Mouse (Mus musculus) stomach, embryonic 14.5 days (tissue): Measurements from ENCODE around the gene Hist1h3i. TPM values are rescaled to one million over a fixed set of nuclear protein-coding genes. Genes with fewer than 3 reads are reported as not detected.
"Not testable (repeated sequence)": the region's sequence is repeated elsewhere in the genome, so short reads cannot be mapped to it uniquely, and the experiment has no call there.

ENCODE experiments used
- ATAC-seq: fragments of 200-750 bp; cut with Nextera tagmentation; 2 replicates; pipeline ENCODE4 v1.8.0; 2017; ENCODE audit warnings: low read depth, moderate TSS enrichment; ENCODE audit not compliant: insufficient number of reproducible peaks, insufficient read depth, low FRiP score
- H3K27ac ChIP-seq: fragments of 300-500 bp; sonication (generic); 2 replicates; pipeline ENCODE4 v1.5.1; 2014; ENCODE audit warnings: mild to moderate bottlenecking, low read length, moderate library complexity, mixed read lengths
- H3K27me3 ChIP-seq: fragments of 300-500 bp; sonication (generic); 2 replicates; pipeline ENCODE4 v1.6.1; 2014; ENCODE audit warnings: low read length, control low read depth, mixed read lengths; ENCODE audit not compliant: control insufficient read depth, insufficient read depth
- H3K36me3 ChIP-seq: fragments of 300-500 bp; sonication (generic); 2 replicates; pipeline ENCODE4 v1.6.1; 2014; ENCODE audit warnings: mild to moderate bottlenecking, control low read depth, low read length, moderate library complexity, mixed read lengths; ENCODE audit not compliant: control insufficient read depth, insufficient read depth
- H3K4me1 ChIP-seq: fragments of 300-500 bp; sonication (generic); 2 replicates; pipeline ENCODE4 v1.6.1; 2014; ENCODE audit warnings: low read length, control low read depth, mixed read lengths; ENCODE audit not compliant: control insufficient read depth, insufficient read depth
- H3K4me2 ChIP-seq: fragments of 300-500 bp; sonication (generic); replicated peaks from 2 replicates; pipeline ENCODE4 v1.6.1; 2014; ENCODE audit warnings: low read depth, low read length, control low read depth
- H3K4me3 ChIP-seq: fragments of 300-500 bp; sonication (generic); 2 replicates; pipeline ENCODE4 v1.5.1; 2014; ENCODE audit warnings: low read depth, low read length, control low read depth
- H3K9ac ChIP-seq: fragments of 300-500 bp; sonication (generic); replicated peaks from 2 replicates; pipeline ENCODE4 v1.6.1; 2014; ENCODE audit warnings: low read depth, mild to moderate bottlenecking, control low read depth, low read length, moderate library complexity, mixed read lengths
- H3K9me3 ChIP-seq: fragments of 300-500 bp; sonication (generic); 2 replicates; pipeline ENCODE4 v1.6.1; 2016; ENCODE audit warnings: low read depth, low read length, control low read depth; ENCODE audit not compliant: control insufficient read depth
- WGBS: fragments of 180-500 bp; shearing (Covaris S2); extraction: QIAGEN DNeasy Blood & Tissue Kit; methylation state at CpG from one replicate; pipeline ENCODE4 v1.1.7; 2014; 5-methylcytosine and 5-hydroxymethylcytosine counted together
- polyA plus RNA-seq: library from polyadenylated mRNA; unstranded; fragments of >200 nt; fragmentation: Nextera tagmentation; extraction: Ambion mirVana; gene quantifications from 2 replicates; pipeline ENCODE4 v1.2.1, GENCODE M21; 2014

Gene Hist1h3i
- polyA plus RNA-seq, 1 experiment from 2014 or later: 187 TPM

DNA sequence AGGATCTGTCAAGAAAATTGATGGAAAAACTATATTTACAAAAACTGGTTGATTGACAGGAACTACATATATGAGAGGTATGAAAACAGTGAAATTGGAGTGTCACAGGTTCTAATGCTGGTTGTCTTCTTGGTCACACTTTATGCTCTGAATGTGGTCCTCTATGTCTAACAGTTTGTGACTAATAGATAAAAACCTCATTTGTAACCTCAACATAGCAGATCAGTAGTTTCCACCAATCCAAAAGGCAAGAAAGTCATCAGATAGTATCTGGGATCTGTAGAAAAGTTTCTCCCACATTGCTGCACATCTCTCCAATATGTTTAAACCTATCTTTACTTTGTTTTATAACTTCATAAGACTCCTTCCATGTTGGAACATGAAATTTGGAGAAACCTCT lies 31.8 kb downstream of the Hist1h3i start:
- H3K4me3 ChIP-seq: no peak overlapping the region
- H3K9me3 ChIP-seq: no peaks in the 10 kb centered on the region
- H3K27me3 ChIP-seq: no peaks in the 10 kb centered on the region
- H3K4me1 ChIP-seq: peaks cover 11% of the 10 kb centered on the region; the same call in 1 of the 2 replicates
- H3K36me3 ChIP-seq: no peaks in the 10 kb centered on the region
- peak overlapping the region; percentile 91; the same call in 1 of the 2 replicates for H3K27ac ChIP-seq
- no peak overlapping the region for H3K9ac ChIP-seq
- ATAC-seq: no peak
- no peak overlapping the region for H3K4me2 ChIP-seq

DNA sequence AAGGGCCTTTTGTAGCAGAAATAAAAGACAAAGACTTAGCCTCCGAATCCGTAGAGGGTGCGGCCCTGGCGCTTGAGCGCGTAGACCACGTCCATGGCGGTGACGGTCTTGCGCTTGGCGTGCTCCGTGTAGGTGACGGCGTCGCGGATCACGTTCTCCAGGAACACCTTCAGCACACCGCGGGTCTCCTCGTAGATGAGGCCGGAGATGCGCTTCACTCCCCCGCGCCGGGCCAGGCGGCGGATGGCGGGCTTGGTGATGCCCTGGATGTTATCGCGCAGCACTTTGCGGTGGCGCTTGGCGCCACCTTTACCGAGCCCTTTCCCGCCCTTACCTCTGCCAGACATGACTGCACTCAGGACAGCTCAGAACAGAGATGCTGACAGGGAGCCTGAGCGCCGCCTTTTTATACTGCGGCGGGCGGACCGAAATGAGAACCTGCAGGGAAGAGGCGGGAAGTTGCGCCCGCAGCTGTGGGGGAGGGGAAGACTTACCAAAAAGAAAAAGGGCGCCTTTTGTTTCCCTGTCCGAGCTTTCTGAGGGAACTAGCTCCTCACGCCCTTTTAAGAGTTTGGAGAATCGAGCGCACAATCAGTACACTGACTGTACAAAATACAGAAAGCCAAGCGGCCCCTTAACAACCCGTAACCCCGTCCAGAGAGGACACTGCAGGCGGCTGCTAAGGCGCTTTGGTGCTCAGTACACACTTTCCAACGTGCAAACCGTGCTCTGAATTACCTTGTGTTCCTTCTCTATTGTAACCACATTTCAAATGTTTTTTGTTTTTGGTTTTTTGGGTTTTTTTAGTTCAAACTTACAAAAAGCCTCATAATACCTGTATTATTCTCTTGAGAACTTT lies 32.8 kb downstream of the Hist1h3i start, which contains the start of gene Hist1h4k:
TSS of gene Hist1h4k (minus strand) at position 347 of the 859 bp plus-strand sequence.
- H3K9me3 ChIP-seq, H3K27me3 ChIP-seq, H3K36me3 ChIP-seq: not testable (repeated sequence)
- ATAC-seq: peak; percentile 85
- Histone ChIP-seq H3K27ac (peak within 1 kb of the TSS; percentile 97), H3K4me3 (peak within 1 kb of the TSS; percentile 40), H3K4me1 (peaks cover 11% of the 10 kb centered on the region; the same call in 1 of the 2 replicates), H3K9ac (peak within 1 kb of the TSS; percentile 52), H3K4me2 (peak within 1 kb of the TSS; percentile 57)
- under 1% methylated on average over 40 of the region's 56 CpGs for WGBS

DNA sequence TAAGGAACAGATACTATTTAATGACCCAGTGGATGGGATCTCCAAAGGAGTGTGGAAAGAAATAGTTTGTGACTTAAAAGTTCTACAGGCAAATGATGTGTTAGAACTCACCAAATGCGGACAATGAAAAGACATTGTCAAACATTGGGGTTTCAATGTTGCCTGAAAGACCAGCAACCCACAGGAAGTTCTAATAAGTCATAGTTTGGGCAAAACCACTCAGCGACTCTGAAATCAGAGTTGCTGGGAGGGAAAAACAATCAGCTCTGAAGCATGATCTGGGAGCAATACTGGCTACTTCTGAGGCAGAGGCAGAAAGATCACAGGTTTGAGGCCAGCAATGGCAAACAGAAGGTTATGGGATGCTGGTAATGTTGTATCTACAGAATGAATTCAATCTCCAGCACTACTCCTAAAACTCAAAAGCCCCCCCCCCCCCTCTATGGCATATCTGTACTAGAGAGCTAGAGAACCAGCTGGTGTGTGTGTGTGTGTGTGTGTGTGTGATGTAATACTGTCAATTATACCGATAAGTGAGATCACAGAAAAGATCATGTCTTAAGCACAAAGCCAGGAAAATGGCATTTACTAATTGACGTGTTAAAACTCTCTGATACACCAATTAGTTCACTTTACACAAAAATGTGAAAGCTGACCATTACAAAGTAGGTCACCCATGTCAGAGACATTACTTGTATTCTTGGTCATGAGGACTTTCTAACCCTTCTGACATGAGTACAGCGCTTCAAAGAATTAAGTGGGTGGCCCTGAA lies 33.6 kb downstream of the Hist1h3i start:
- Histone ChIP-seq H3K27me3 (no peaks in the 10 kb centered on the region), H3K36me3 (no peaks in the 10 kb centered on the region), H3K9me3 (no peaks in the 10 kb centered on the region), H3K27ac (peak overlapping the region; percentile 79), H3K4me1 (peaks cover 11% of the 10 kb centered on the region; the same call in 1 of the 2 replicates), H3K4me2 (peak overlapping the region; percentile 57), H3K9ac (peak overlapping the region; percentile 52), H3K4me3 (peak overlapping the region; percentile 40)
- ATAC-seq: no peak
- 4% methylated on average over 5 of the region's 5 CpGs for WGBS

DNA sequence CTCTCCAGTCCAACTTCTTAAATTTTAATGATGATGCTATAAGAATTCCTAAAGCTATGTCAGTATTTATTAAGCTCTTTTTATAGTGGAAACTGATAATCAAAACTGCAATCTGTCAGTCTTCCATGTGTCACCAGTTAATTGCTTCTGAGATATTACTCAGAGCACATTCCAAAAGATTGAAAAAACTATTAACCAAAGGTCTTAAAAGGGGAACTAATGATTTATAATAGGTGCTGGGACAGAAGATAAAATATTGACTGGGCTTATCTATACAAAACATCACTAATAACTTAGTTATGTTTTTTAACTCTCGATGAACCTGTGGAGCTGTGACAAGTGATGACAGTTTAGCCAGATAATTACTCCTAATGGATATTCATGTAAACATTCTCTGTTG lies 38.2 kb downstream of the Hist1h3i start:
- Histone ChIP-seq H3K9me3 (no peaks in the 10 kb centered on the region), H3K4me3 (no peak overlapping the region), H3K4me2 (no peak overlapping the region), H3K27me3 (no peaks in the 10 kb centered on the region), H3K27ac (no peak overlapping the region), H3K9ac (no peak overlapping the region), H3K36me3 (no peaks in the 10 kb centered on the region), H3K4me1 (peaks cover 3% of the 10 kb centered on the region; the same call in 1 of the 2 replicates)
- ATAC-seq: no peak
- 25% methylated on average over 1 of the region's 1 CpGs for WGBS

DNA sequence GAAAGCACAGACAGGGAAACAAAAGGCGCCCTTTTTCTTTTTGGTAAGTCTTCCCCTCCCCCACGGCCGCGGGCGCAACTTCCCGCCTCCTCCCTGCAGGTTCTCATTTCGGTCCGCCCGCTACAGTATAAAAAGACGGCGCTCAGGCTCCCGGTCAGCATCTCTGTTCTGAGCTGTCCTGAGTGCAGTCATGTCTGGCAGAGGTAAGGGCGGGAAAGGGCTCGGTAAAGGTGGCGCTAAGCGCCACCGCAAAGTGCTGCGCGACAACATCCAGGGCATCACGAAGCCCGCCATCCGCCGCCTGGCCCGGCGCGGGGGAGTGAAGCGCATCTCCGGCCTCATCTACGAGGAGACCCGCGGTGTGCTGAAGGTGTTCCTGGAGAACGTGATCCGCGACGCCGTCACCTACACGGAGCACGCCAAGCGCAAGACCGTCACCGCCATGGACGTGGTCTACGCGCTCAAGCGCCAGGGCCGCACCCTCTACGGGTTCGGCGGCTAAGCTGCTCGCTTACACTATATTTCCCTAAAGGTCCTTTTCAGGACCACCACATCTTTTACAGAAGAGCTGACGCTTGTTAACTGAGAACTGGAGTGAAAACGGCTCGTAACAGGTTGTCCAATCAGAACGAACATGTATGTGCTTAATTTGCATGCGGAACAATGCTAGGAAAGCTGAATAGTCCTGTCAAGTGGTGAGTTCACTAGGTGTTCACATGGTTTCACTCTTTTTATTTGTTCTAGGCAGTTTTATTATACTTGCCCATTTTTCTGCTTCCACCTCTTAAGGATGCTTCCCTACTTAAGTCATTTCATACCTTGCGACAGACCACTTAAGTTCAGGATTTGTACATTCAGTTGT lies 48.0 kb downstream of the Hist1h3i start, which contains the start of gene Hist1h4j:
TSS of gene Hist1h4j (plus strand) at position 159 of the 862 bp plus-strand sequence.
- peak within 1 kb of the TSS; percentile 43 for H3K4me3 ChIP-seq

DNA sequence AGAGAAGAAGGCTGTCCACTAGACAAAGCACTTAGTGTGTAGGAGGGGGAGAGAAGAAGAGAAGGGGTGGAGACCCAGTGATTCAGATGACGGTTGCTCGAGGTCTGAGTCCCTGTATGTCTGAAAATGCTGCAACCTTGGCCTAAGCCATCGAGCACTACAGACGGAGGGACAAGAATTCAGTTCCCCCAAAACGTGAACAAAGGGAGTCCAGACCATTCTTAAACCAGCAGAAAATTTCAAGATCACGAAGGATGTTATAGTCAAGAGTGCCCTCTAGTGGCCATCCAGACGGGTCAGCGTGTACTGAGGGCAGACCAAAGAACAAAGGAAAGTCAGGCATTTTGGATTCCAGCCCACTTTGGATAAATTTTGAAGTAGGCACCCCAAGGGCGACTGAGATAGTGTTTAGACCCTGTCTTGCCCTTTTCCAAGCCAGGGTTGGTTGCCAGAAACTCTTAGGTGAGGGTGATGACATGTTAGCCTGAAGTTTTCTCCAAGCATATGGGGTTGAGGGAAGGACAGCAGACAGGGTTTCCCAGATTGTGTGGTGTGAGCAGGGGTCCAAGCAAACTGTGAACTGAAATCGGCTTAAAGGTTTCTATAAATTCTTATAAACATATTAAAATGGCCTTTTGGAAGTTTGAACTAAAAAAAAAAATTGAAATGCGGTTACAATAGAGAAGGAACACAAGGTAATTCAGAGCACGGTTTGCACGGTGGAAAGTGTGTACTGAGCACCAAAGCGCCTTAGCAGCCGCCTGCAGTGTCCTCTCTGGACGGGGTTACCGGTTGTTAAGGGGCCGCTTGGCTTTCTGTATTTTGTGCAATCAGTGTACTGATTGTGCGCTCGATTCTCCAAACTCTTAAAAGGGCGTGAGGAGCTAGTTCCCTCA lies 48.9 kb downstream of the Hist1h3i start:
- H3K9me3 ChIP-seq: no peaks in the 10 kb centered on the region
- H3K36me3 ChIP-seq: no peaks in the 10 kb centered on the region
- H3K4me1 ChIP-seq: peaks cover 7% of the 10 kb centered on the region; the same call in 1 of the 2 replicates
- under 1% methylated on average over 21 of the region's 21 CpGs for WGBS
- H3K4me3 ChIP-seq: peak overlapping the region; percentile 43
- H3K27ac ChIP-seq: peak overlapping the region; percentile 98
- peak overlapping the region; percentile 61 for H3K4me2 ChIP-seq
- H3K27me3 ChIP-seq: no peaks in the 10 kb centered on the region
- peak; percentile 80 for ATAC-seq
- H3K9ac ChIP-seq: peak overlapping the region; percentile 61

More for the DNA sequence above, 48.0 kb downstream of the Hist1h3i start, which contains the start of gene Hist1h4j:
- Histone ChIP-seq H3K4me2 (peak within 1 kb of the TSS; percentile 61), H3K27ac (peak within 1 kb of the TSS; percentile 98), H3K9ac (peak within 1 kb of the TSS; percentile 61)
- ATAC-seq: peak; percentile 92
- 1% methylated on average over 39 of the region's 56 CpGs for WGBS
- not testable (repeated sequence) for H3K36me3 ChIP-seq, H3K4me1 ChIP-seq, H3K9me3 ChIP-seq, H3K27me3 ChIP-seq

DNA sequence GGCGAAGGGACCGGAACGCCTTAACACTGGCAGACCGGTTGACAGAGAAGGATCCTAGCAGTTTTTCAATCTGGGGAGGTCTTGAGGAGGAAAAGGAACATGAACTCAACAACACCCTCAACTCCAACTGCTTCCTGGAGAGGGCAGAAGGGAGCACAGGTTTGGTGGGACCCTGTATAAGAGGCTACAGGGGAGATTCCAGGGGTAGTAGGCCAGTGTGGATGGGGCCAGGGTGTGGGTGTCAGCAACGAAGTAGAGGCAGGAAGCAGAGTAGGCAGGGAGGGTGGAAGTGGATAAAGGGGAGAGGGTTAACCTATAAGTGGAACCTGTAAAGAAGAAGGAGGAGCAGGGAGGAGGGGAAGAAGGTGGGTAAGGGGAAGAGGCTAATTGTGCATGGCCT lies 49.7 kb downstream of the Hist1h3i start:
- no peak overlapping the region for H3K4me3 ChIP-seq
- peaks cover 7% of the 10 kb centered on the region; the same call in 1 of the 2 replicates for H3K4me1 ChIP-seq
- peak overlapping the region; percentile 98; the same call in 1 of the 2 replicates for H3K27ac ChIP-seq
- no peaks in the 10 kb centered on the region for H3K27me3 ChIP-seq
- H3K9me3 ChIP-seq: no peaks in the 10 kb centered on the region
- no peak overlapping the region for H3K9ac ChIP-seq
- H3K36me3 ChIP-seq: no peaks in the 10 kb centered on the region
- 66% methylated on average over 5 of the region's 5 CpGs for WGBS
- H3K4me2 ChIP-seq: no peak overlapping the region
- no peak for ATAC-seq
